Mouse (Mus musculus) lung, postnatal 0 days (tissue): ENCODE data around the gene Simc1.

Experiments
- CTCF ChIP-seq: IDR thresholded peaks from 2 replicates; pipeline ENCODE4 v1.5.1; 2016; ENCODE audit warnings: antibody characterized with exemption, mild to moderate bottlenecking
- EP300 ChIP-seq: IDR thresholded peaks from 2 replicates; pipeline ENCODE4 v1.6.1; 2016; ENCODE audit warnings: antibody characterized with exemption, mild to moderate bottlenecking, control low read depth

DNA sequence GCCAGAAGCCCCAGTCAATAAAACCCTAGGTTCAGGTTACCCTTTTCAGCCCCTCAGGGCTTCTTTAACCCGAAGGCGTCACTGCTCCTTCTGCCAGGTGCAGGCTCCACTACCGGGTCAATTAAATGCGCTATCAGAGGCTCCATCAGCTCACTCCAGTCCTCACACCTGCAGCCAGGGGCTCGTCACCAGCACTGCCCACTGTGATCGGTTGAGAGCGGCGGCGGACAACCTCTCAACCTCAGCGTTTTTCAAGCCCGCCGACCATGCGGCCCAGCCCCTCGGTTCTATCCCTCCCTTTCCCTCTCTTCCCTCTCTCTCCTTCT lies 338 bp upstream of the Simc1 start:
- TF ChIP-seq CTCF (no peak), EP300 (no peak)
